Mouse (Mus musculus): ENCODE data around the gene Mus81. TPM values are rescaled to one million over a fixed set of nuclear protein-coding genes. Genes with fewer than 3 reads are reported as not detected.

Mus81 gene
- polyA plus RNA-seq, 1 experiment from 2014 or later = 60.5 TPM

- 46% methylated on average over 7 of the region's 7 CpGs for WGBS
- peaks cover 3% of the 10 kb centered on the region; the same call in 1 of the 2 replicates for H3K9me3 ChIP-seq (ENCODE audit: control insufficient read depth, low read length)
- no peak overlapping the region for H3K9ac ChIP-seq (replicated peaks; ENCODE audit: low read depth, low read length)
- no peak overlapping the region for H3K27ac ChIP-seq (ENCODE audit: low read length)
- H3K4me2 ChIP-seq (ENCODE audit: low read length) = no peak overlapping the region
- ATAC-seq = no peak
- H3K27me3 ChIP-seq (replicated peaks; ENCODE audit: control insufficient read depth, insufficient read depth, low read length) = peaks cover 34% of the 10 kb centered on the region
- H3K4me3 ChIP-seq (replicated peaks; ENCODE audit: low read length) = no peak overlapping the region
- peaks cover 16% of the 10 kb centered on the region for H3K4me1 ChIP-seq (replicated peaks; ENCODE audit: control insufficient read depth, insufficient read depth, low read length)
- H3K36me3 ChIP-seq (ENCODE audit: control insufficient read depth, insufficient read depth) = no peaks in the 10 kb centered on the region
Observed at GRCm38 (mm10) chr19:5444954-5445353, 43.2 kb downstream of the Mus81 start.

DNA sequence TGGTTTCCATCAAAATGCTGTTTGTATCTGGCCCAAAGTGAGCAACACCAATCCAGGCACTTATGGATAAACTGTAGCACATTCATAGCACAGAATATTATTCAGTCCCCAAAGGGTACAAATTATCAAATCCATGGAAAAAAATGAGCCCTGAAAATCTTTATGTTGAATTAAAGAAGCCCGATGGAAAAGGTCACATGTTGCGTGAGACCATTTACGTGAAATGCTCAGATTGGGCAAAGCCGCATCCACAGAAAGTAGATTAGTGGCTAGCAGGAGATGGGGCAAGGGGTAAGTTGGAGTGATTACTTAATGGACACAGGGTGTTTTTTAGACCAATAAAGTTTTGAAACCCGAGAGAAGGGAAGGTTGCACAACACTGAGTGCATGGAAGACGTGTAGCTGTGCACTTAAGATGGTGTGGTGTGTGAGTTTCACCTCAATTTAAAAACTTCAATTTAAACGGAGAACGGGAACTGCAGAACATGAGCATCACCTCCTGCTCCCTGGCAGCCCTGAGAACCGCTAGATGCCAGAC lies 43.8 kb downstream of the Mus81 start:
- ATAC-seq = no peak
- no peak overlapping the region for H3K9ac ChIP-seq (replicated peaks; ENCODE audit: low read depth, low read length)
- H3K4me1 ChIP-seq (replicated peaks; ENCODE audit: control insufficient read depth, insufficient read depth, low read length) = peaks cover 16% of the 10 kb centered on the region
- WGBS = 66% methylated on average over 9 of the region's 9 CpGs
- no peaks in the 10 kb centered on the region for H3K36me3 ChIP-seq (ENCODE audit: control insufficient read depth, insufficient read depth)
- H3K4me2 ChIP-seq (ENCODE audit: low read length) = no peak overlapping the region
- H3K4me3 ChIP-seq (replicated peaks; ENCODE audit: low read length) = no peak overlapping the region
- H3K9me3 ChIP-seq (ENCODE audit: control insufficient read depth, low read length) = peaks cover 3% of the 10 kb centered on the region; the same call in 1 of the 2 replicates
- no peak overlapping the region for H3K27ac ChIP-seq (ENCODE audit: low read length)
- H3K27me3 ChIP-seq (replicated peaks; ENCODE audit: control insufficient read depth, insufficient read depth, low read length) = peaks cover 29% of the 10 kb centered on the region

- ATAC-seq = no peak
- H3K4me3 ChIP-seq (replicated peaks; ENCODE audit: low read length) = no peak overlapping the region
- no peaks in the 10 kb centered on the region for H3K36me3 ChIP-seq (ENCODE audit: control insufficient read depth, insufficient read depth)
- H3K4me1 ChIP-seq (replicated peaks; ENCODE audit: control insufficient read depth, insufficient read depth, low read length) = peaks cover 5% of the 10 kb centered on the region; the same call in 1 of the 2 replicates
- H3K9me3 ChIP-seq (ENCODE audit: control insufficient read depth, low read length) = no peaks in the 10 kb centered on the region
- H3K27ac ChIP-seq (ENCODE audit: low read length) = no peak overlapping the region
- H3K27me3 ChIP-seq (replicated peaks; ENCODE audit: control insufficient read depth, insufficient read depth, low read length) = no peaks in the 10 kb centered on the region
- WGBS = 66% methylated on average over 7 of the region's 7 CpGs
- no peak overlapping the region for H3K4me2 ChIP-seq (ENCODE audit: low read length)
- no peak overlapping the region for H3K9ac ChIP-seq (replicated peaks; ENCODE audit: low read depth, low read length)
Observed at GRCm38 (mm10) chr19:5433951-5434350, 54.3 kb downstream of the Mus81 start.

DNA sequence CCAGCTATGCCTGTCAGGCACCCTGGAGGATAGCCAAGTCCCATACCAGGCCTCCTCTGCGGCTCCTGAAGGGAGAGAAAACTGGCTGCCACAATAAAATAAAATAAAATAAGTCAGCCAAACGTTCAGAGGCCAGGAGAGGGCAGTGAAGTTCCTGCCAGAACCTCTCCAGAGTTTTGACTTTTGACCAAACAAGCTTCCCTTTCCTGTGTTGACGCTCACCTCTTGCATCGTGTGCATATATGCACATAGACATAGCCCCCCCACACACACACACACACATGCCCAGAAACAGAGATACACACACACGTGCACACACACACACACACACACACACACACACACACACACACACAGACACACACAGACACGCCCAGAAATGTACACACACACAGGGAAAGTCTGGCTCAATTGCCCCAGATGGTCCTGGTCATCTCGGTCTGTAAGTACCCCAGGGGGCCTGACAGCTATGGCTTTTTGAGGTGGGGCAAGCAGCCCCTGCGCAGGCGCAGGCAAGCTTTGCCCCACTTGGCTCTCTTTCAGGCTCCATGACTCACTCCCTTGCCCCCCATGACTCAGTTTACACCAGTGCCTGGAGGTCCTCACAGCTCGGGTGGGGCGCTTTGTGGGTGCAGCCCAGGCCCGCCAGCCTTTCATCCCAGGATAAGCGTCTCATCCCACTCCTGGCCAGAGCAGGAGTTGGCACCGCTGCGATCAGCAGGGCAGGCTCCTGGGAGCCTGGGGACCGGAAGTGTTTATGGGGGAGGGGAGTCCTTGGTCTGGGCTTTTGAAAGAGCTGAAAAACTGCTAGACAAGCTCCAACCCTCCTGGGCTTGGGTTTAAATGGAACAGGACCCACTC lies 55.0 kb downstream of the Mus81 start:
- Histone ChIP-seq H3K9me3 (ENCODE audit: control insufficient read depth, low read length) (no peaks in the 10 kb centered on the region), H3K4me1 (replicated peaks; ENCODE audit: control insufficient read depth, insufficient read depth, low read length) (peaks cover 5% of the 10 kb centered on the region; the same call in 1 of the 2 replicates), H3K36me3 (ENCODE audit: control insufficient read depth, insufficient read depth) (no peaks in the 10 kb centered on the region), H3K27me3 (replicated peaks; ENCODE audit: control insufficient read depth, insufficient read depth, low read length) (no peaks in the 10 kb centered on the region), H3K4me2 (ENCODE audit: low read length) (peak overlapping the region; percentile 41), H3K9ac (replicated peaks; ENCODE audit: low read depth, low read length) (peak overlapping the region; percentile 38; the same call in 1 of the 2 replicates), H3K4me3 (replicated peaks; ENCODE audit: low read length) (no peak overlapping the region), H3K27ac (ENCODE audit: low read length) (no peak overlapping the region)
- WGBS = 13% methylated on average over 16 of the region's 16 CpGs
- no peak for ATAC-seq

Other genes with a start within 250 kb of the Mus81 start
- 38.0 and 39.1 TPM in 2 replicates for gene Pacs1, start 215.3 kb downstream of the Mus81 start, polyA plus RNA-seq (2015; fragmentation: Nextera tagmentation; extraction: Ambion mirVana)
- 347 and 373 TPM in 2 replicates for gene Sf3b2, start 192.9 kb downstream of the Mus81 start, polyA plus RNA-seq (2015; fragmentation: Nextera tagmentation; extraction: Ambion mirVana)
- 36.3 and 40.5 TPM in 2 replicates for gene Gal3st3, start 190.1 kb downstream of the Mus81 start, polyA plus RNA-seq (2015; fragmentation: Nextera tagmentation; extraction: Ambion mirVana)
- gene Catsper1, start 152.7 kb downstream of the Mus81 start, polyA plus RNA-seq (2015; fragmentation: Nextera tagmentation; extraction: Ambion mirVana) = not detected in 2 replicates
- 3.0 and 4.7 TPM in 2 replicates for gene Cst6, start 138.8 kb downstream of the Mus81 start, polyA plus RNA-seq (2015; fragmentation: Nextera tagmentation; extraction: Ambion mirVana)
- 43.3 and 49.9 TPM in 2 replicates for gene Eif1ad, start 121.7 kb downstream of the Mus81 start, polyA plus RNA-seq (2015; fragmentation: Nextera tagmentation; extraction: Ambion mirVana)
- gene Banf1, start 121.2 kb downstream of the Mus81 start, polyA plus RNA-seq (2015; fragmentation: Nextera tagmentation; extraction: Ambion mirVana) = 378 and 389 TPM in 2 replicates
- gene Sart1, start 99.7 kb downstream of the Mus81 start, polyA plus RNA-seq (2015; fragmentation: Nextera tagmentation; extraction: Ambion mirVana) = 74.4 and 75.1 TPM in 2 replicates
- gene Tsga10ip, start 85.9 kb downstream of the Mus81 start, polyA plus RNA-seq (2015; fragmentation: Nextera tagmentation; extraction: Ambion mirVana) = not detected in 2 replicates
- 283 and 294 TPM in 2 replicates for gene Drap1, start 63.4 kb downstream of the Mus81 start, polyA plus RNA-seq (2015; fragmentation: Nextera tagmentation; extraction: Ambion mirVana)
- 61.1 and 62.9 TPM in 2 replicates for gene AI837181, start 63.3 kb downstream of the Mus81 start, polyA plus RNA-seq (2015; fragmentation: Nextera tagmentation; extraction: Ambion mirVana)
- gene Fosl1, start 40.9 kb downstream of the Mus81 start, polyA plus RNA-seq (2015; fragmentation: Nextera tagmentation; extraction: Ambion mirVana) = not detected in 2 replicates
- 8.6 and 8.8 TPM in 2 replicates for gene Ccdc85b, start 30.5 kb downstream of the Mus81 start, polyA plus RNA-seq (2015; fragmentation: Nextera tagmentation; extraction: Ambion mirVana)
- gene Fibp, start 27.8 kb downstream of the Mus81 start, polyA plus RNA-seq (2015; fragmentation: Nextera tagmentation; extraction: Ambion mirVana) = 165 and 185 TPM in 2 replicates
- gene Ctsw, start 19.9 kb downstream of the Mus81 start, polyA plus RNA-seq (2015; fragmentation: Nextera tagmentation; extraction: Ambion mirVana) = 5.7 and 6.3 TPM in 2 replicates
- 30.2 and 39.1 TPM in 2 replicates for gene Efemp2, start 14.4 kb downstream of the Mus81 start, polyA plus RNA-seq (2015; fragmentation: Nextera tagmentation; extraction: Ambion mirVana)
- 3,630 and 3,701 TPM in 2 replicates for gene Cfl1, start 2.1 kb upstream of the Mus81 start, polyA plus RNA-seq (2015; fragmentation: Nextera tagmentation; extraction: Ambion mirVana)
- gene 1700020D05Rik, start 15.4 kb upstream of the Mus81 start, polyA plus RNA-seq (2015; fragmentation: Nextera tagmentation; extraction: Ambion mirVana) = 0.32 and 0.70 TPM in 2 replicates
- gene Snx32, start 22.1 kb upstream of the Mus81 start, polyA plus RNA-seq (2015; fragmentation: Nextera tagmentation; extraction: Ambion mirVana) = 76.1 and 87.8 TPM in 2 replicates
- gene Ovol1, start 72.2 kb upstream of the Mus81 start, polyA plus RNA-seq (2015; fragmentation: Nextera tagmentation; extraction: Ambion mirVana) = 0.08 and 0.09 TPM in 2 replicates
- gene Ap5b1, start 79.6 kb upstream of the Mus81 start, polyA plus RNA-seq (2015; fragmentation: Nextera tagmentation; extraction: Ambion mirVana) = 1.9 and 2.0 TPM in 2 replicates
- 81.0 and 86.7 TPM in 2 replicates for gene Rnaseh2c, start 113.5 kb upstream of the Mus81 start, polyA plus RNA-seq (2015; fragmentation: Nextera tagmentation; extraction: Ambion mirVana)
- gene Kat5, start 121.8 kb upstream of the Mus81 start, polyA plus RNA-seq (2015; fragmentation: Nextera tagmentation; extraction: Ambion mirVana) = 76.8 and 78.1 TPM in 2 replicates
- gene Rela, start 149.1 kb upstream of the Mus81 start, polyA plus RNA-seq (2015; fragmentation: Nextera tagmentation; extraction: Ambion mirVana) = 37.0 and 41.6 TPM in 2 replicates
- 14.3 and 15.1 TPM in 2 replicates for gene Sipa1, start 175.3 kb upstream of the Mus81 start, polyA plus RNA-seq (2015; fragmentation: Nextera tagmentation; extraction: Ambion mirVana)
- 10.0 and 10.7 TPM in 2 replicates for gene Map3k11, start 200.3 kb upstream of the Mus81 start, polyA plus RNA-seq (2015; fragmentation: Nextera tagmentation; extraction: Ambion mirVana)
- 24.1 and 28.7 TPM in 2 replicates for gene Pcnx3, start 200.5 kb upstream of the Mus81 start, polyA plus RNA-seq (2015; fragmentation: Nextera tagmentation; extraction: Ambion mirVana)
- 0.24 and 0.48 TPM in 2 replicates for gene Kcnk7, start 216.0 kb upstream of the Mus81 start, polyA plus RNA-seq (2015; fragmentation: Nextera tagmentation; extraction: Ambion mirVana)
- 12.0 and 20.0 TPM in 2 replicates for gene Ehbp1l1, start 237.9 kb upstream of the Mus81 start, polyA plus RNA-seq (2015; fragmentation: Nextera tagmentation; extraction: Ambion mirVana)
- 170 and 177 TPM in 2 replicates for gene Fam89b, start 241.3 kb upstream of the Mus81 start, polyA plus RNA-seq (2015; fragmentation: Nextera tagmentation; extraction: Ambion mirVana)